Mouse (Mus musculus): ENCODE results near the gene Ugt2b5. TPM values are rescaled to one million over a fixed set of nuclear protein-coding genes. Genes with fewer than 3 reads are reported as not detected.
"Not testable (repeated sequence)": the region's sequence is repeated elsewhere in the genome, so short reads cannot be mapped to it uniquely, and the experiment has no call there.

Ugt2b5 gene
- polyA plus RNA-seq (2012; rRNA removed) (3.7 and 4.0 TPM in 2 replicates), polyA plus RNA-seq (2014; fragmentation: Nextera tagmentation; extraction: Ambion mirVana) (16.9 and 18.6 TPM in 2 replicates)

DNA sequence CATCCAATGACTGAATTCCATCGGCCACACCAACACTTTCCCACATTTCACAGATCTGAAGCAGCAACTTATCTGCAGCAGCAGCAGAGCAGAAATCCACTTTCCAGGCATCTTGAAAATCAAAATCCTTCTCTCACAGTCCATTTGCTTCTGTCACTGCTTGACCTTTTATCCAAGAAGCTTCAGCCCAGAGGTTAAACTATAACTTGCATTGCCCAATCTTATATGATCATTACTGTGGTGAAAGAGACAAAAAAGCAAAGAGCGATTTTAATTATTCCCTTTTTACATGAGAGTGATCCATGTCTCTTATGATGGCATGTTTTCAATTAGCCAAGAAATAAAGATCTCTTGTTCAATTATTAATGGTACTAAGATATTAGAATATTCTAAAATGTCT, at the start of gene Ugt2b5:
Gene Ugt2b5 (minus strand): TSS at position 123 of the 400 bp plus-strand sequence.
- 59% methylated on average over 1 of the region's 2 CpGs for WGBS (ENCODE audit: insufficient replicate concordance)
- H3K4me3 ChIP-seq (ENCODE audit: insufficient read depth in 1 of 2, low read depth in 2 of 2, low read length in 2 of 2); H3K9ac ChIP-seq (replicated peaks); H3K27ac ChIP-seq; H3K9me3 ChIP-seq (ENCODE audit: control insufficient read depth, low read length); ATAC-seq (ENCODE audit: insufficient read depth); H3K27me3 ChIP-seq (ENCODE audit: control insufficient read depth, insufficient read depth, low read length); H3K4me2 ChIP-seq (ENCODE audit: low read depth); DNase-seq (ENCODE audit: low read depth in 3 of 3, low spot score in 3 of 3); H3K4me1 ChIP-seq (replicated peaks; ENCODE audit: control insufficient read depth in 2 of 2, insufficient read depth in 2 of 2, low read length in 1 of 2); H3K36me3 ChIP-seq (replicated peaks; ENCODE audit: control insufficient read depth, insufficient read depth, low read depth): not testable (repeated sequence)

DNA sequence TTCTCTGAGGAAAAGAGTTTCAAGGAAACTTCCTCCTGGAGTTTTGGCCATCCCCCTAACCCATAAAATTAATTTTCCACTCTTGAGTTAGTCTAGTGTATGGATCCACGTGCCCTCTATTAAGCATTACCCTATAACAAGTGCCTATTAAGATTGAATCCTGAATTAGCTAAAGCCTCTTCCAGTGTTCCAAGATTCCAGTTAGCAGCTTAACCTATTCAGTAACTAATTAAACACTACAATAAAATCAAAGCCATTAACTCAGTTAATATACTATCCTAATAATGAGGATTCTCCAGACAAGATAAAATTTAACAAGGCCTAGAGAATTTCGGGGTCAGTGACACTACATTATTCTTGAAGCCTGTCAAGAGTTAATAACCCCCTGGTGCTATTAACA, 35.7 kb upstream of the Ugt2b5 start:
- not testable (repeated sequence) for H3K4me3 ChIP-seq (ENCODE audit: insufficient read depth in 1 of 2, low read depth in 2 of 2, low read length in 2 of 2); H3K27ac ChIP-seq; H3K4me2 ChIP-seq (ENCODE audit: low read depth); ATAC-seq (ENCODE audit: insufficient read depth); H3K27me3 ChIP-seq (ENCODE audit: control insufficient read depth, insufficient read depth, low read length); DNase-seq (ENCODE audit: low read depth in 3 of 3, low spot score in 3 of 3); H3K9me3 ChIP-seq (ENCODE audit: control insufficient read depth, low read length); H3K9ac ChIP-seq (replicated peaks); H3K4me1 ChIP-seq (replicated peaks; ENCODE audit: control insufficient read depth in 2 of 2, insufficient read depth in 2 of 2, low read length in 1 of 2); H3K36me3 ChIP-seq (replicated peaks; ENCODE audit: control insufficient read depth, insufficient read depth, low read depth)
- 26% methylated on average over 2 of the region's 2 CpGs for WGBS (ENCODE audit: insufficient replicate concordance)

DNA sequence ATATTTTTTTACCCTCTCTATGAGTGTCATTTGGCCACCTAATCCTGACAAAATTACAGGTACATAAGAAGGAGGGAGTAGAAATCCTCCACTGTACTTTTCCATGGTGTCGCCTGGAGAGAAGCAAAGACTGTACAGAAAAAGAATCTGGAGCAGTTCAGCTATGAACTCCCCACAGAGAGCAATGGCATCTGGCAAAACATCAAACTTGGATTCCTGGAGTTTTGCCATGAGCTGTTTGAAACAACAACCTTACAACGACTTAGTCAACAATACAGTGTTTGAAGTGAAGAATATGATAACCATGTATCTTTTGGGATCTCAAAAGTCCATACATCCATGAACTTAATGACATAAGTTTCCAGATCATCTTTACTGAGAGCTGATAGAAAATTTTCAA, 34.6 kb upstream of the Ugt2b5 start:
- H3K9me3 ChIP-seq (ENCODE audit: control insufficient read depth, low read length): no peaks in the 10 kb centered on the region
- H3K27ac ChIP-seq: no peak overlapping the region
- H3K36me3 ChIP-seq (replicated peaks; ENCODE audit: control insufficient read depth, insufficient read depth, low read depth): no peaks in the 10 kb centered on the region
- no peak for DNase-seq (ENCODE audit: low read depth in 3 of 3, low spot score in 3 of 3)
- no peaks in the 10 kb centered on the region for H3K27me3 ChIP-seq (ENCODE audit: control insufficient read depth, insufficient read depth, low read length)
- ATAC-seq (ENCODE audit: insufficient read depth): no peak
- no peak overlapping the region for H3K4me2 ChIP-seq (ENCODE audit: low read depth)
- H3K4me1 ChIP-seq (replicated peaks; ENCODE audit: control insufficient read depth in 2 of 2, insufficient read depth in 2 of 2, low read length in 1 of 2): no peaks in the 10 kb centered on the region
- TF ChIP-seq CTCF (IDR thresholded peaks at IDR 0.05; ENCODE audit: low read depth) (no peak), EP300 (IDR thresholded peaks at IDR 0.05; ENCODE audit: low read depth) (no peak)
- H3K9ac ChIP-seq (replicated peaks): no peak overlapping the region
- 55% methylated on average over 2 of the region's 2 CpGs for WGBS (ENCODE audit: insufficient replicate concordance)
- no peak overlapping the region for H3K4me3 ChIP-seq (ENCODE audit: insufficient read depth in 1 of 2, low read depth in 2 of 2, low read length in 2 of 2)

DNA sequence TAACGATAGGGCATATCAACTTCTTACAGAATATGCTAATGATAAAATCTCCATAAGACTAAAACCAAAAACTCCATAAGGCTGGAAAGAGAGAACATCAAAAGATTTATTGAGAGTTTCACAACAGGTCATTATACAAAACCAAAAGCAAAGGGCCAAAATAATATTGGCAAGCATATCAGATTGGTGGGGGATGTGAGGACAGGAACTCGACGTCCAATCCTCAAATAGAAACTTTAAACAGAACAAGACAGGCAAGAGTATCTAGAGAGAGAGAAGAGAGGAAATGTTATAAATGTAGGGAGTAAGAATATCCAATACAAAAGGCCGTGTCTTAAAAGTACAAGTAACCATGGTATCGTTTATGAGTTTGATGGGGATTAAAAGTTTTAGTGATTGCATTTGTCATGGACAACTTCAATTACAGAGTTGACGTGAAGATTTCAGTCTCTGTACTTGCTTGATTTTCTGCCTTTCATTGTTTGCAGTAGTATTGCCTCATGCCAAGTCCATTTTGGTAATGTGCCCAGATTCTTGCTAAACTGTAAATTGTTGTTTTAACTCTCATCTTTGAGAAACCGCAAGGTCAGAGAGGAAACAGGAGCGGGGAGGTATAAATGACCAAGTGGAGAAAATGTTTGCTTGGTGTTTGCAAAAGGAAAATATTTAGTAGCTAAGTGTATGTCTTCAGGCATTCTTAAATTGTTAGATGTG, 7.8 kb upstream of the Ugt2b5 start:
- H3K27ac ChIP-seq: no peak overlapping the region
- peak; percentile 6 to 17 (median 13) for DNase-seq (ENCODE audit: low read depth in 3 of 3, low spot score in 3 of 3)
- ATAC-seq (ENCODE audit: insufficient read depth): no peak

DNA sequence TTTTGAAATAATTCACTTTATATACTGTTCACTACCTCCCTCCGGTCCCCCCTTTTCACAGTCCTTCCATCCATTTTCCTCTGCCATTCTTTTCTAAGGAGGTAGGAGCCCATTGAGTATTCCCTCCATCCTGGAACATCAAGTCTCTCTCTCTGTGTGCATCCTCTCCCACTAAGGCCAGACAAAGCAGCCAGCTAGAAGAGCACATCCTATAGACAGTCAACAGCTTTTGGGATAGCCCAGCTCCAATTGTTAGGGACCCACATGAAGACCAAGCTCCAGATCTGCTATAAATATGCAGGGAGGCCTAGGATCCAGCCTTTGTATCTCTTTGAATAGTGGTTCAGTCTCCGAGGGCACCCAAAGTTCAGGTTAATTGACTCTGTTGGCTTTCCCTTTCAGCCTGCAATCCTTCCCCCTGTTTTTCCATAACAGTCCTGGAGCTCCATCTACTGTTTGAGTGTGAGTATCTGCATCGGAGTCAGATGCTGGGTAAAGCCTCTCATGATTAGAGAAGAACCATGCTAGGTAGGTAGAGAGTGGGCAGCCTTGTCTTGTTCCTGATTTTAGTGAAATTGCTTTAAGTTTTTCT, 2.8 kb upstream of the Ugt2b5 start:
- H3K4me3 ChIP-seq (ENCODE audit: insufficient read depth in 1 of 2, low read depth in 2 of 2, low read length in 2 of 2): no peak overlapping the region
- DNase-seq (ENCODE audit: low read depth in 3 of 3, low spot score in 3 of 3): no peak
- no peak overlapping the region for H3K27ac ChIP-seq
- TF ChIP-seq CTCF (IDR thresholded peaks at IDR 0.05; ENCODE audit: low read depth): peak; percentile 43
- no peak for TF ChIP-seq EP300 (IDR thresholded peaks at IDR 0.05; ENCODE audit: low read depth)
- ATAC-seq (ENCODE audit: insufficient read depth): no peak
- H3K4me1 ChIP-seq (replicated peaks; ENCODE audit: control insufficient read depth in 2 of 2, insufficient read depth in 2 of 2, low read length in 1 of 2): no peaks in the 10 kb centered on the region
- no peaks in the 10 kb centered on the region for H3K27me3 ChIP-seq (ENCODE audit: control insufficient read depth, insufficient read depth, low read length)
- WGBS (ENCODE audit: insufficient replicate concordance): 29% methylated on average over 3 of the region's 3 CpGs
- H3K9ac ChIP-seq (replicated peaks): no peak overlapping the region
- H3K9me3 ChIP-seq (ENCODE audit: control insufficient read depth, low read length): no peaks in the 10 kb centered on the region
- H3K36me3 ChIP-seq (replicated peaks; ENCODE audit: control insufficient read depth, insufficient read depth, low read depth): no peaks in the 10 kb centered on the region
- no peak overlapping the region for H3K4me2 ChIP-seq (ENCODE audit: low read depth)

More for the DNA sequence above, 7.8 kb upstream of the Ugt2b5 start:
- no peak overlapping the region for H3K4me3 ChIP-seq (ENCODE audit: insufficient read depth in 1 of 2, low read depth in 2 of 2, low read length in 2 of 2)
- no peaks in the 10 kb centered on the region for H3K9me3 ChIP-seq (ENCODE audit: control insufficient read depth, low read length)
- no peak overlapping the region for H3K9ac ChIP-seq (replicated peaks)
- TF ChIP-seq EP300 (IDR thresholded peaks at IDR 0.05; ENCODE audit: low read depth): no peak
- TF ChIP-seq CTCF (IDR thresholded peaks at IDR 0.05; ENCODE audit: low read depth): no peak
- H3K36me3 ChIP-seq (replicated peaks; ENCODE audit: control insufficient read depth, insufficient read depth, low read depth): no peaks in the 10 kb centered on the region
- no peaks in the 10 kb centered on the region for H3K27me3 ChIP-seq (ENCODE audit: control insufficient read depth, insufficient read depth, low read length)
- no peak overlapping the region for H3K4me2 ChIP-seq (ENCODE audit: low read depth)
- no peaks in the 10 kb centered on the region for H3K4me1 ChIP-seq (replicated peaks; ENCODE audit: control insufficient read depth in 2 of 2, insufficient read depth in 2 of 2, low read length in 1 of 2)
- 67% methylated on average over 8 of the region's 8 CpGs for WGBS (ENCODE audit: insufficient replicate concordance)

DNA sequence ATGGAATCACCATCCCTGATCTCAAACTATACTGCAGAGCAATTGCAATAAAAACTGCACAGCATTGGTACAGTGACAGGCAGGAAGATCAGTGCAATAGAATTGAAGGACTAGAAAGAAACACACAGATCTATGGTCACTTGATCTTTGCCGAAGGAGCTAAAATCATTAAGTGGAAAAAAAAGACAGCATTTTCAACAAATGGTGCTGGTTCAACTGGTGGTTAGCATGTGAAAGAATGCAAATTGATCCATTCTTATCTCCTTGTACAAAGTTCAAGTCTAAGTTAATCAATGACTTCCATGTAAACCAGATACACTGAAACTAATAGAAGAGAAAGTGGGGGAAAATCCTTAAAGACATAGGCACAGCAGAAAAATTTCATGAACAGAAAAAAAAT, 36.4 kb downstream of the Ugt2b5 start:
- H3K4me1 ChIP-seq (replicated peaks; ENCODE audit: control insufficient read depth in 2 of 2, insufficient read depth in 2 of 2, low read length in 1 of 2); H3K36me3 ChIP-seq (replicated peaks; ENCODE audit: control insufficient read depth, insufficient read depth, low read depth); H3K9ac ChIP-seq (replicated peaks); H3K27me3 ChIP-seq (ENCODE audit: control insufficient read depth, insufficient read depth, low read length); H3K4me3 ChIP-seq (ENCODE audit: insufficient read depth in 1 of 2, low read depth in 2 of 2, low read length in 2 of 2); H3K4me2 ChIP-seq (ENCODE audit: low read depth); ATAC-seq (ENCODE audit: insufficient read depth); DNase-seq (ENCODE audit: low read depth in 3 of 3, low spot score in 3 of 3); H3K27ac ChIP-seq; H3K9me3 ChIP-seq (ENCODE audit: control insufficient read depth, low read length): not testable (repeated sequence)
- WGBS (ENCODE audit: insufficient replicate concordance): 50% methylated on average over 1 of the region's 1 CpGs
